ENCODE assay signal across 8 mouse cellular contexts in genomic region chr1:13789318-13790085, GRCm38 (mm10).
DNase-seq lines count a peak whose midpoint lies in the region; ATAC-seq lines count a peak whose summit lies in the region.

No protein-coding gene starts in this region.

- H3K9ac ChIP-seq in intestine, embryonic 14.5 days (ENCODE audit: low read length) = no peak overlapping the region
- no peak overlapping the region for H3K9ac ChIP-seq in midbrain, embryonic 12.5 days (replicated peaks)

- peak overlapping the region; percentile 25 for H3K4me2 ChIP-seq in intestine, embryonic 14.5 days (ENCODE audit: low read length)
- peak overlapping the region; percentile 32; the same call in 1 of the 2 replicates for H3K4me2 ChIP-seq in midbrain, embryonic 12.5 days (replicated peaks)

- H3K27me3 ChIP-seq in intestine, embryonic 14.5 days (replicated peaks; ENCODE audit: control insufficient read depth, insufficient read depth, low read length) = no peaks in the 10 kb centered on the region
- peaks cover 7% of the 10 kb centered on the region; the same call in 1 of the 2 replicates for H3K27me3 ChIP-seq in midbrain, embryonic 12.5 days

- ATAC-seq in intestine, embryonic 14.5 days (replicated peaks; ENCODE audit: low FRiP score, low TSS enrichment, low read depth) = peak; percentile 36; the same call in 1 of the 2 replicates
- peak; percentile 80 for ATAC-seq in midbrain, embryonic 12.5 days (ENCODE audit: low FRiP score, low read depth)
- no peak for ATAC-seq in inflammation-experienced regulatory T-cells, adult 6 months

- no peak overlapping the region for H3K27ac ChIP-seq in intestine, embryonic 14.5 days (ENCODE audit: low read depth)
- H3K27ac ChIP-seq in midbrain, embryonic 12.5 days (replicated peaks) = no peak overlapping the region

- H3K4me1 ChIP-seq in intestine, embryonic 14.5 days (replicated peaks; ENCODE audit: control insufficient read depth, insufficient read depth, low read length) = no peaks in the 10 kb centered on the region
- no peaks in the 10 kb centered on the region for H3K4me1 ChIP-seq in midbrain, embryonic 12.5 days

- peaks cover 3% of the 10 kb centered on the region for H3K9me3 ChIP-seq in intestine, embryonic 14.5 days (ENCODE audit: control insufficient read depth, low read length)
- peaks cover 11% of the 10 kb centered on the region; the same call in 1 of the 2 replicates for H3K9me3 ChIP-seq in midbrain, embryonic 12.5 days

- no peaks in the 10 kb centered on the region for H3K36me3 ChIP-seq in intestine, embryonic 14.5 days (ENCODE audit: control insufficient read depth, insufficient read depth, low read length)
- H3K36me3 ChIP-seq in midbrain, embryonic 12.5 days = no peaks in the 10 kb centered on the region

- H3K4me3 ChIP-seq in intestine, embryonic 14.5 days (ENCODE audit: low read depth, low read length) = no peak overlapping the region
- H3K4me3 ChIP-seq in midbrain, embryonic 12.5 days = no peak overlapping the region

- DNase-seq in adipocyte (ENCODE audit: low spot score) = peak; percentile 82
- DNase-seq in cerebellum, postnatal 4 days (ENCODE audit: low spot score in 2 of 2) = peak; percentile 81 to 85
- DNase-seq in gastrocnemius, adult 8-10 months (ENCODE audit: low spot score in 2 of 2) = peak; percentile 47 to 59
- DNase-seq in intestine, embryonic 14.5 days (ENCODE audit: low spot score) = peak; percentile 90
- DNase-seq in left cerebral cortex, adult 9 months (ENCODE audit: low spot score in 2 of 2) = peak; percentile 10 to 89
- peak; percentile 61 for DNase-seq in skeletal muscle tissue, adult 2 months (ENCODE audit: low read depth, low spot score)

- 41% methylated on average over 13 of the region's 13 CpGs for WGBS in intestine, embryonic 14.5 days
- WGBS in midbrain, embryonic 12.5 days = 39% methylated on average over 13 of the region's 13 CpGs
